In the genomic region with DNA sequence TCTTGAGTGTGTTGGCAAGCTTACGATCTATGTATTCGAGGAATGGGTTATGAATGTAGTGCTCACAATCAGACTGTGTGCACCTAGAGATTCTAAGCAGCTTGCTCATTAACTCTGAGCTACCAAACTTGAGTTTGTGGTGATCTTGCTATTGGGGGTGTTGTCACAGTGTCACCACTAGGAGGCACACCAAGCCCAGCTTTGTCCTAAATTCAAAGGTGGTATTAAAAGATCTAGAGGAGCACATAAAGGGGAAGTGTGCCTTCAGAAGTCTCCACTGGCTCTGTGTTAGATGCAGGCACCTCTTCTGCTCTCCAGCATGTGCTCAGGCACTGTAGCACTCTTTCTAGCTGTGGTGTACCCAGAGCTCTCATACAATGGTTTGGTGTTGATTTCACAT, we compare ENCODE assay signal across 6 mouse cellular contexts.
DNase-seq lines count a peak whose midpoint lies in the region; ATAC-seq and TF ChIP-seq lines count a peak whose summit lies in the region.
"Not testable (repeated sequence)": the region's sequence is repeated elsewhere in the genome, so short reads cannot be mapped to it uniquely, and the experiment has no call there.

No protein-coding gene starts in this region.

- not testable (repeated sequence) for H3K36me3 ChIP-seq in liver, postnatal 0 days (replicated peaks; ENCODE audit: insufficient read depth, low read length); splenic B cell, adult 2 months (ENCODE audit: control insufficient read depth, insufficient read depth, low read length, poor library complexity, severe bottlenecking)

- H3K9me3 ChIP-seq in liver, postnatal 0 days (ENCODE audit: low read length), result not testable (repeated sequence)

- 0 out of 2 replicates have a peak, but pooled peaks have one; percentile 9 for TF ChIP-seq CTCF in liver, postnatal 0 days (IDR thresholded peaks at IDR 0.05; ENCODE audit: low read depth)

- 78% methylated on average over 2 of the region's 2 CpGs for WGBS in liver, postnatal 0 days (ENCODE audit: insufficient replicate concordance)

- not testable (repeated sequence) for H3K27ac ChIP-seq in liver, postnatal 0 days (ENCODE audit: low read depth)

- not testable (repeated sequence) for H3K27me3 ChIP-seq in liver, postnatal 0 days (ENCODE audit: insufficient read depth, low read length); splenic B cell, adult 2 months (ENCODE audit: control insufficient read depth, insufficient read depth, low read length, poor library complexity, severe bottlenecking)

- not testable (repeated sequence) for H3K9ac ChIP-seq in liver, postnatal 0 days (replicated peaks)

- H3K4me1 ChIP-seq in liver, postnatal 0 days (ENCODE audit: insufficient read depth), result not testable (repeated sequence)

- DNase-seq in ES-CJ7 (ENCODE audit: low read depth, low spot score), result peak; percentile 20
- peak; percentile 21 for DNase-seq in R1 (ENCODE audit: low read depth, low spot score)
- not testable (repeated sequence) for DNase-seq in liver, postnatal 0 days
- DNase-seq in splenic B cell, adult 2 months (ENCODE audit: low read depth, low spot score), result peak; percentile 0
- peak; percentile 4 for DNase-seq in thymus, postnatal 4 days

- not testable (repeated sequence) for TF ChIP-seq EP300 in liver, postnatal 0 days (IDR thresholded peaks at IDR 0.05; ENCODE audit: low read depth)

- not testable (repeated sequence) for H3K4me2 ChIP-seq in liver, postnatal 0 days (ENCODE audit: low read depth, low read length)

- H3K4me3 ChIP-seq in liver, postnatal 0 days (ENCODE audit: low read depth, low read length), result not testable (repeated sequence)

- ATAC-seq in hematopoietic stem cell, adult 5-6 weeks (replicated peaks in 1 of 2; ENCODE audit: insufficient read depth in 1 of 2, low FRiP score in 2 of 2, low TSS enrichment in 1 of 2, low read depth in 1 of 2, poor library complexity in 2 of 2, severe bottlenecking in 2 of 2), result peak; percentile 65 to 66; a peak in 2 of 4 replicates
- ATAC-seq in liver, postnatal 0 days, result not testable (repeated sequence)
